Mouse (Mus musculus) cerebellum, adult 2 months (tissue): ENCODE measurements at regions not wholly inside any gene's neighbourhood (a gene's known extent, or its start where the extent isn't known, plus 50 kb on each side); places are given as distances from the start of the nearest gene placed in this dataset.

Source experiments
- DNase-seq, 2 experiments: peaks; one replicate each; pipeline ENCODE4 v3.0.0; 2021
- H3K27ac ChIP-seq: fragments of 200-500 bp; 2 replicates; pipeline ENCODE4 v1.5.1; 2012; ENCODE audit warnings: low read length, control low read depth, inconsistent platforms; ENCODE audit not compliant: insufficient read depth
- H3K27me3 ChIP-seq: fragments of 200-500 bp; 2 replicates; pipeline ENCODE4 v1.6.1; 2012; ENCODE audit warnings: inconsistent platforms, mild to moderate bottlenecking, low read length, moderate library complexity; ENCODE audit not compliant: control insufficient read depth, insufficient read depth
- H3K4me1 ChIP-seq: fragments of 200-500 bp; 2 replicates; pipeline ENCODE4 v1.6.1; 2011; ENCODE audit warnings: low read length; ENCODE audit not compliant: control insufficient read depth, insufficient read depth
- H3K4me3 ChIP-seq: fragments of 200-500 bp; replicated peaks from 2 replicates; pipeline ENCODE3; 2011; ENCODE audit warnings: mild to moderate bottlenecking, low read depth, low read length, control low read depth; ENCODE audit not compliant: insufficient read depth
- CTCF ChIP-seq: fragments of 200-500 bp; IDR thresholded peaks from 2 replicates; pipeline ENCODE4 v1.5.1; 2011; ENCODE audit warnings: low read depth, mild to moderate bottlenecking, control low read depth, low read length, moderate library complexity, borderline replicate concordance; ENCODE audit not compliant: insufficient read depth
- POLR2A ChIP-seq: fragments of 200-500 bp; IDR thresholded peaks from 2 replicates; pipeline ENCODE4 v1.6.1; 2011; ENCODE audit warnings: low read length, control low read depth, borderline replicate concordance; ENCODE audit not compliant: insufficient read depth
- WGBS: fragments of 180-500 bp; shearing (Covaris S2); methylation state at CpG from one replicate; pipeline ENCODE4 v1.1.7; 2018; 5-methylcytosine and 5-hydroxymethylcytosine counted together

- Histone ChIP-seq H3K4me1 (no peaks in the 10 kb centered on the region), H3K27me3 (no peaks in the 10 kb centered on the region)
- 72% methylated on average over 1 of the region's 1 CpGs for WGBS
These were observed 61.3 kb upstream of the 4930452B06Rik start for GRCm38 (mm10) chr14:8727364-8727763.

More at GRCm38 (mm10) chr14:8727364-8727763, 61.3 kb upstream of the 4930452B06Rik start:
- H3K27ac ChIP-seq, result no peak overlapping the region
- H3K4me3 ChIP-seq, result no peak overlapping the region
- no peak for TF ChIP-seq CTCF
- TF ChIP-seq POLR2A, result no peak
- no peak for DNase-seq
